Mouse (Mus musculus): Measurements from ENCODE around the gene Gpr65. TPM values are rescaled to one million over a fixed set of nuclear protein-coding genes. Genes with fewer than 3 reads are reported as not detected.
"Not testable (repeated sequence)": the region's sequence is repeated elsewhere in the genome, so short reads cannot be mapped to it uniquely, and the experiment has no call there.

The Gpr65 gene
- 0.62 and 0.72 TPM in 2 replicates for polyA plus RNA-seq (2016; fragmentation: Nextera tagmentation; extraction: Ambion mirVana)

GRCm38 (mm10) chr12:98268441-98269369, at the start of gene Gpr65:
Gpr65 (plus strand) TSS chr12:98268635.
- H3K4me3 ChIP-seq = no peak within 1 kb of the TSS
- H3K27me3 ChIP-seq (replicated peaks) = no peaks in the 10 kb centered on the region
- H3K4me2 ChIP-seq = no peak within 1 kb of the TSS
- 85% methylated on average over 13 of the region's 13 CpGs for WGBS
- no peak within 1 kb of the TSS for H3K27ac ChIP-seq (ENCODE audit: poor library complexity, severe bottlenecking)
- H3K9ac ChIP-seq = no peak within 1 kb of the TSS
- ATAC-seq (ENCODE audit: insufficient number of reproducible peaks, low FRiP score) = no peak
- no peaks in the 10 kb centered on the region for H3K9me3 ChIP-seq (replicated peaks)
- H3K4me1 ChIP-seq (replicated peaks) = peaks cover 6% of the 10 kb centered on the region
- H3K36me3 ChIP-seq = no peaks in the 10 kb centered on the region

- Histone ChIP-seq H3K4me2 (no peak overlapping the region), H3K4me3 (no peak overlapping the region), H3K27ac (ENCODE audit: poor library complexity, severe bottlenecking) (no peak overlapping the region), H3K27me3 (replicated peaks) (no peaks in the 10 kb centered on the region), H3K9me3 (replicated peaks) (no peaks in the 10 kb centered on the region), H3K9ac (no peak overlapping the region), H3K4me1 (replicated peaks) (no peaks in the 10 kb centered on the region), H3K36me3 (peaks cover 10% of the 10 kb centered on the region)
- ATAC-seq (ENCODE audit: insufficient number of reproducible peaks, low FRiP score) = no peak
- WGBS = 78% methylated on average over 5 of the region's 5 CpGs
These were observed 45.1 kb upstream of the Gpr65 start for GRCm38 (mm10) chr12:98223286-98223685.

GRCm38 (mm10) chr12:98227037-98227436, 41.4 kb upstream of the Gpr65 start:
- H3K27me3 ChIP-seq (replicated peaks) = no peaks in the 10 kb centered on the region
- no peaks in the 10 kb centered on the region for H3K9me3 ChIP-seq (replicated peaks)
- WGBS = 89% methylated on average over 2 of the region's 2 CpGs
- H3K4me2 ChIP-seq = no peak overlapping the region
- H3K4me3 ChIP-seq = no peak overlapping the region
- no peak overlapping the region for H3K9ac ChIP-seq
- no peak overlapping the region for H3K27ac ChIP-seq (ENCODE audit: poor library complexity, severe bottlenecking)
- no peak for ATAC-seq (ENCODE audit: insufficient number of reproducible peaks, low FRiP score)
- H3K4me1 ChIP-seq (replicated peaks) = no peaks in the 10 kb centered on the region
- peaks cover 12% of the 10 kb centered on the region for H3K36me3 ChIP-seq

GRCm38 (mm10) chr12:98238478-98238877, 30.0 kb upstream of the Gpr65 start:
- not testable (repeated sequence) for H3K27ac ChIP-seq (ENCODE audit: poor library complexity, severe bottlenecking); H3K9me3 ChIP-seq (replicated peaks); H3K4me2 ChIP-seq; H3K4me3 ChIP-seq; H3K27me3 ChIP-seq (replicated peaks); H3K4me1 ChIP-seq (replicated peaks); H3K9ac ChIP-seq; H3K36me3 ChIP-seq; ATAC-seq (ENCODE audit: insufficient number of reproducible peaks, low FRiP score)
- 81% methylated on average over 6 of the region's 6 CpGs for WGBS

- H3K27me3 ChIP-seq (replicated peaks) = no peaks in the 10 kb centered on the region
- H3K4me1 ChIP-seq (replicated peaks) = no peaks in the 10 kb centered on the region
- no peak overlapping the region for H3K4me3 ChIP-seq
- no peaks in the 10 kb centered on the region for H3K9me3 ChIP-seq (replicated peaks)
- no peak overlapping the region for H3K4me2 ChIP-seq
- H3K27ac ChIP-seq (ENCODE audit: poor library complexity, severe bottlenecking) = no peak overlapping the region
- no peak for ATAC-seq (ENCODE audit: insufficient number of reproducible peaks, low FRiP score)
- no peak overlapping the region for H3K9ac ChIP-seq
- H3K36me3 ChIP-seq = peaks cover 7% of the 10 kb centered on the region; the same call in 1 of the 2 replicates
- WGBS = 68% methylated on average over 4 of the region's 4 CpGs
These were observed 24.3 kb upstream of the Gpr65 start for GRCm38 (mm10) chr12:98244161-98244560.

- Histone ChIP-seq H3K9ac (no peak overlapping the region), H3K36me3 (peaks cover 7% of the 10 kb centered on the region; the same call in 1 of the 2 replicates), H3K27me3 (replicated peaks) (no peaks in the 10 kb centered on the region), H3K27ac (ENCODE audit: poor library complexity, severe bottlenecking) (no peak overlapping the region), H3K4me2 (no peak overlapping the region), H3K9me3 (replicated peaks) (no peaks in the 10 kb centered on the region), H3K4me3 (no peak overlapping the region), H3K4me1 (replicated peaks) (no peaks in the 10 kb centered on the region)
- ATAC-seq (ENCODE audit: insufficient number of reproducible peaks, low FRiP score) = no peak
- WGBS = 90% methylated on average over 5 of the region's 5 CpGs
These were observed 23.6 kb upstream of the Gpr65 start for GRCm38 (mm10) chr12:98244865-98245264.

- Histone ChIP-seq H3K4me1 (replicated peaks) (no peaks in the 10 kb centered on the region), H3K9me3 (replicated peaks) (no peaks in the 10 kb centered on the region), H3K9ac (no peak overlapping the region), H3K4me2 (no peak overlapping the region), H3K4me3 (no peak overlapping the region), H3K27ac (ENCODE audit: poor library complexity, severe bottlenecking) (no peak overlapping the region), H3K27me3 (replicated peaks) (no peaks in the 10 kb centered on the region), H3K36me3 (peaks cover 14% of the 10 kb centered on the region; the same call in 1 of the 2 replicates)
- ATAC-seq (ENCODE audit: insufficient number of reproducible peaks, low FRiP score) = no peak
- 48% methylated on average over 4 of the region's 4 CpGs for WGBS
These were observed 21.6 kb upstream of the Gpr65 start for GRCm38 (mm10) chr12:98246835-98247234.

- 71% methylated on average over 3 of the region's 3 CpGs for WGBS
- no peak for ATAC-seq (ENCODE audit: insufficient number of reproducible peaks, low FRiP score)
These were observed 18.8 kb upstream of the Gpr65 start for GRCm38 (mm10) chr12:98249671-98250070.

GRCm38 (mm10) chr12:98250327-98250726, 18.1 kb upstream of the Gpr65 start:
- H3K4me2 ChIP-seq = no peak overlapping the region
- 89% methylated on average over 8 of the region's 8 CpGs for WGBS
- no peak for ATAC-seq (ENCODE audit: insufficient number of reproducible peaks, low FRiP score)

More at GRCm38 (mm10) chr12:98249671-98250070, 18.8 kb upstream of the Gpr65 start:
- no peaks in the 10 kb centered on the region for H3K4me1 ChIP-seq (replicated peaks)
- no peak overlapping the region for H3K4me2 ChIP-seq
- no peaks in the 10 kb centered on the region for H3K27me3 ChIP-seq (replicated peaks)
- peaks cover 14% of the 10 kb centered on the region; the same call in 1 of the 2 replicates for H3K36me3 ChIP-seq
- no peak overlapping the region for H3K4me3 ChIP-seq
- no peaks in the 10 kb centered on the region for H3K9me3 ChIP-seq (replicated peaks)
- no peak overlapping the region for H3K27ac ChIP-seq (ENCODE audit: poor library complexity, severe bottlenecking)
- no peak overlapping the region for H3K9ac ChIP-seq

GRCm38 (mm10) chr12:98252417-98252816, 16.0 kb upstream of the Gpr65 start:
- WGBS = 76% methylated on average over 2 of the region's 2 CpGs
- Histone ChIP-seq H3K4me1 (replicated peaks) (peaks cover 5% of the 10 kb centered on the region; the same call in 1 of the 2 replicates), H3K9ac (no peak overlapping the region), H3K27ac (ENCODE audit: poor library complexity, severe bottlenecking) (no peak overlapping the region), H3K4me2 (no peak overlapping the region), H3K36me3 (peaks cover 14% of the 10 kb centered on the region; the same call in 1 of the 2 replicates), H3K27me3 (replicated peaks) (no peaks in the 10 kb centered on the region), H3K9me3 (replicated peaks) (no peaks in the 10 kb centered on the region), H3K4me3 (no peak overlapping the region)
- ATAC-seq (ENCODE audit: insufficient number of reproducible peaks, low FRiP score) = no peak

More at GRCm38 (mm10) chr12:98250327-98250726, 18.1 kb upstream of the Gpr65 start:
- Histone ChIP-seq H3K27ac (ENCODE audit: poor library complexity, severe bottlenecking) (no peak overlapping the region), H3K9me3 (replicated peaks) (no peaks in the 10 kb centered on the region), H3K27me3 (replicated peaks) (no peaks in the 10 kb centered on the region), H3K36me3 (peaks cover 14% of the 10 kb centered on the region; the same call in 1 of the 2 replicates), H3K9ac (no peak overlapping the region), H3K4me3 (no peak overlapping the region), H3K4me1 (replicated peaks) (no peaks in the 10 kb centered on the region)

GRCm38 (mm10) chr12:98255373-98255995, 13.0 kb upstream of the Gpr65 start:
- 70% methylated on average over 13 of the region's 13 CpGs for WGBS
- no peak for ATAC-seq (ENCODE audit: insufficient number of reproducible peaks, low FRiP score)
- H3K27me3 ChIP-seq (replicated peaks) = no peaks in the 10 kb centered on the region

More at GRCm38 (mm10) chr12:98255373-98255995, 13.0 kb upstream of the Gpr65 start:
- Histone ChIP-seq H3K27ac (ENCODE audit: poor library complexity, severe bottlenecking) (no peak overlapping the region), H3K36me3 (peaks cover 7% of the 10 kb centered on the region; the same call in 1 of the 2 replicates), H3K9ac (no peak overlapping the region), H3K4me3 (no peak overlapping the region), H3K4me2 (no peak overlapping the region), H3K9me3 (replicated peaks) (no peaks in the 10 kb centered on the region), H3K4me1 (replicated peaks) (peaks cover 8% of the 10 kb centered on the region; the same call in 1 of the 2 replicates)
